Mouse (Mus musculus) embryonic fibroblast, embryonic 13.5 days (primary cell): ENCODE data around the gene Sept5.

Source experiments
- CTCF ChIP-seq: IDR thresholded peaks from 2 replicates; pipeline ENCODE4 v1.5.1; 2011; ENCODE audit warnings: mild to moderate bottlenecking, control low read depth, low read length, moderate library complexity, borderline replicate concordance; ENCODE audit not compliant: insufficient read depth
- POLR2A ChIP-seq: IDR thresholded peaks from 2 replicates; pipeline ENCODE4 v1.6.1; 2011; ENCODE audit warnings: low read depth, mild to moderate bottlenecking, control low read depth, low read length, moderate library complexity

DNA sequence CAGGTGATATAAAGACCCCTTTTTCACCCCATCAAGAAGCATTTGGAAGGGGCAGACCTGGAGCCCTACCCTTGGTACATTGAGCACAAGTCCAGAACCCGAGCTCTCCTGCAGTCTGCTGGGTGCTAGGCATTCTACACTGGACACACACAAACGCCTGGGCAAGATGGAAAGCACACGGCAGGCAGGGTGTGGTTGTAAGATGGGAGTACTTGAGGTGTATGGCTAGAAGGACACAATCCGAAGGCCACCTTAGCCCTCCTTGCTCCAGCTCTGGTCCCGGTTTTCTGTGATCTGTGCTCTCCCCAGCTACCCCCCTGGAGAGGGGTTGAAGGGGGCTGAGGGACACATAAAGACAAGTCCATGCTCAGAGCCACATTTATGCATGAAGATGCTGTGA lies 537 bp upstream of the Sept5 start:
- TF ChIP-seq CTCF (no peak), POLR2A (no peak)
